In genomic region chr12:29136850-29137268, GRCm38 (mm10) we compare ENCODE assay signal across 10 mouse cellular contexts.
DNase-seq lines count a peak whose midpoint lies in the region; ATAC-seq and TF ChIP-seq lines count a peak whose summit lies in the region.
"Had no signal": no experiment of that assay in that cellular context is flagged by ENCODE, and none has a peak within 500 bp of the region (broad histone marks: within the 10 kb centered on the region; RNA-seq: fewer than 3 reads in every experiment).

No protein-coding gene starts in this region.

- no peak overlapping the region for H3K9ac ChIP-seq in lung, embryonic 14.5 days
- no peak overlapping the region for H3K9ac ChIP-seq in lung, postnatal 0 days (replicated peaks; ENCODE audit: low read depth)
- H3K9ac ChIP-seq in heart, embryonic 15.5 days = no peak overlapping the region

- H3K36me3 ChIP-seq in lung, embryonic 14.5 days (ENCODE audit: insufficient read depth) = no peaks in the 10 kb centered on the region
- no peaks in the 10 kb centered on the region for H3K36me3 ChIP-seq in lung, postnatal 0 days (ENCODE audit: insufficient read depth, low read length)
- H3K36me3 ChIP-seq in heart, embryonic 15.5 days = no peaks in the 10 kb centered on the region
- H3K36me3 ChIP-seq: G1E had no signal

- no peak overlapping the region for H3K27ac ChIP-seq in lung, embryonic 14.5 days (ENCODE audit: low read depth)
- no peak overlapping the region for H3K27ac ChIP-seq in lung, postnatal 0 days (ENCODE audit: low read length)
- peak overlapping the region; percentile 57; the same call in 1 of the 2 replicates for H3K27ac ChIP-seq in heart, embryonic 15.5 days

- no peak overlapping the region for H3K4me3 ChIP-seq in lung, embryonic 14.5 days (ENCODE audit: low read depth, low read length)
- H3K4me3 ChIP-seq in lung, postnatal 0 days (ENCODE audit: low read depth, low read length) = no peak overlapping the region
- H3K4me3 ChIP-seq in heart, embryonic 15.5 days = no peak overlapping the region
- H3K4me3 ChIP-seq: erythroblast, embryonic 14.5 days had no signal

- H3K4me2 ChIP-seq in lung, embryonic 14.5 days = no peak overlapping the region
- H3K4me2 ChIP-seq in lung, postnatal 0 days (replicated peaks; ENCODE audit: low read depth, low read length) = no peak overlapping the region
- H3K4me2 ChIP-seq in heart, embryonic 15.5 days = no peak overlapping the region

- 52% methylated on average over 5 of the region's 5 CpGs for WGBS in lung, embryonic 14.5 days
- WGBS in lung, postnatal 0 days = 48% methylated on average over 5 of the region's 5 CpGs
- WGBS in heart, embryonic 15.5 days = 16% methylated on average over 5 of the region's 5 CpGs

- no peak for TF ChIP-seq EP300 in lung, postnatal 0 days (IDR thresholded peaks at IDR 0.05)

- H3K9me3 ChIP-seq in lung, embryonic 14.5 days (ENCODE audit: low read depth, low read length) = no peaks in the 10 kb centered on the region
- H3K9me3 ChIP-seq in lung, postnatal 0 days (ENCODE audit: low read length) = no peaks in the 10 kb centered on the region
- no peaks in the 10 kb centered on the region for H3K9me3 ChIP-seq in heart, embryonic 15.5 days (replicated peaks)

- peak; percentile 26 for DNase-seq in lung, embryonic 14.5 days
- no peak for DNase-seq in lung, postnatal 0 days (ENCODE audit: low spot score)
- DNase-seq in cerebellum, postnatal 25 days = peak; percentile 93
- DNase-seq in layer of hippocampus, adult 9-10 months (ENCODE audit: low spot score) = peak; percentile 22
- peak; percentile 61 for DNase-seq in retina, adult 2 months (ENCODE audit: low read depth, low spot score)
- no peak for DNase-seq in spleen, postnatal 36 days (ENCODE audit: low spot score in 2 of 2)
- DNase-seq in c-Kit-positive CD71-positive TER-119-positive erythroid progenitor cells, embryonic 14.5 days (ENCODE audit: low spot score) = no peak

- H3K4me1 ChIP-seq in lung, embryonic 14.5 days (ENCODE audit: insufficient read depth) = no peaks in the 10 kb centered on the region
- no peaks in the 10 kb centered on the region for H3K4me1 ChIP-seq in lung, postnatal 0 days (ENCODE audit: insufficient read depth, low read depth, low read length)
- peaks cover 33% of the 10 kb centered on the region for H3K4me1 ChIP-seq in heart, embryonic 15.5 days (replicated peaks)

- peak; percentile 47 for ATAC-seq in lung, embryonic 14.5 days (ENCODE audit: insufficient read depth)
- no peak for ATAC-seq in lung, postnatal 0 days
- peak; percentile 86 for ATAC-seq in heart, embryonic 15.5 days (replicated peaks; ENCODE audit: insufficient number of reproducible peaks, insufficient read depth, low FRiP score, low read depth)

- H3K27me3 ChIP-seq in lung, embryonic 14.5 days (ENCODE audit: insufficient read depth, low read length) = no peaks in the 10 kb centered on the region
- H3K27me3 ChIP-seq in lung, postnatal 0 days (replicated peaks; ENCODE audit: insufficient read depth, low read length) = no peaks in the 10 kb centered on the region
- H3K27me3 ChIP-seq in heart, embryonic 15.5 days = no peaks in the 10 kb centered on the region

- no peak for TF ChIP-seq CTCF in lung, embryonic 14.5 days (IDR thresholded peaks at IDR 0.05; ENCODE audit: low read depth)
- no peak for TF ChIP-seq CTCF in lung, postnatal 0 days (IDR thresholded peaks at IDR 0.05)

Comparison
In these comparisons a context has a peak if more than half of its experiments do, and no peak if none do; other contexts are left out.
1. DNase-seq: peak in lung, embryonic 14.5 days (single experiment), cerebellum, postnatal 25 days (2 of 2), layer of hippocampus, adult 9-10 months (single experiment) and retina, adult 2 months (single experiment); none in lung, postnatal 0 days (single experiment), spleen, postnatal 36 days (0 of 2) and c-Kit-positive CD71-positive TER-119-positive erythroid progenitor cells, embryonic 14.5 days (single experiment).